Mouse (Mus musculus): ENCODE data around the gene Zbtb40. TPM values are rescaled to one million over a fixed set of nuclear protein-coding genes. Genes with fewer than 3 reads are reported as not detected.
A peak's percentile ranks its signal among the peaks of the same experiment; 100 is the strongest.

Gene Zbtb40
- total RNA-seq, 2 experiments from 2014 or later, result 5.7 to 10.3 TPM

GRCm38 (mm10) chr4:136945397-136945796 is 103.2 kb downstream of the Zbtb40 start:
- no peak for ATAC-seq (replicated peaks; ENCODE audit: low FRiP score, low TSS enrichment, poor library complexity, severe bottlenecking)

GRCm38 (mm10) chr4:136944558-136945350 is 103.8 kb downstream of the Zbtb40 start:
- ATAC-seq (replicated peaks; ENCODE audit: low FRiP score, low TSS enrichment, poor library complexity, severe bottlenecking), result no peak

GRCm38 (mm10) chr4:136943175-136943574 is 105.4 kb downstream of the Zbtb40 start:
- no peak for ATAC-seq (replicated peaks; ENCODE audit: low FRiP score, low TSS enrichment, poor library complexity, severe bottlenecking)

- no peak for ATAC-seq (replicated peaks; ENCODE audit: low FRiP score, low TSS enrichment, poor library complexity, severe bottlenecking)
Observed at GRCm38 (mm10) chr4:136942761-136943160, 105.8 kb downstream of the Zbtb40 start.

GRCm38 (mm10) chr4:136937935-136938334 is 110.7 kb downstream of the Zbtb40 start:
- no peak for ATAC-seq (replicated peaks; ENCODE audit: low FRiP score, low TSS enrichment, poor library complexity, severe bottlenecking)

GRCm38 (mm10) chr4:136937344-136937743 is 111.3 kb downstream of the Zbtb40 start:
- ATAC-seq (replicated peaks; ENCODE audit: low FRiP score, low TSS enrichment, poor library complexity, severe bottlenecking), result no peak

- no peak for ATAC-seq (replicated peaks; ENCODE audit: low FRiP score, low TSS enrichment, poor library complexity, severe bottlenecking)
Observed at GRCm38 (mm10) chr4:136934746-136935613, 113.6 kb downstream of the Zbtb40 start.

- ATAC-seq (replicated peaks; ENCODE audit: low FRiP score, low TSS enrichment, poor library complexity, severe bottlenecking), result peak; percentile 53
Observed at GRCm38 (mm10) chr4:136930474-136930873, 118.1 kb downstream of the Zbtb40 start.

Other genes starting within 250 kb of the Zbtb40 start
- not detected in 2 replicates for gene Ephb2, start 212.8 kb downstream of the Zbtb40 start, total RNA-seq (2014; fragmentation: Nextera tagmentation)
- gene Ephb2, start 212.8 kb downstream of the Zbtb40 start, total RNA-seq (2017), result 0.56 TPM in 1 of 2 replicates, not detected in the other
- not detected in 2 replicates for gene C1qb, start 162.6 kb downstream of the Zbtb40 start, total RNA-seq (2014; fragmentation: Nextera tagmentation)
- gene C1qb, start 162.6 kb downstream of the Zbtb40 start, total RNA-seq (2017), result not detected in 2 replicates
- gene C1qc, start 155.7 kb downstream of the Zbtb40 start, total RNA-seq (2014; fragmentation: Nextera tagmentation), result not detected in 2 replicates
- 3.4 TPM in 1 of 2 replicates, not detected in the other for gene C1qc, start 155.7 kb downstream of the Zbtb40 start, total RNA-seq (2017)
- gene C1qa, start 150.0 kb downstream of the Zbtb40 start, total RNA-seq (2014; fragmentation: Nextera tagmentation), result 1.5 TPM in 1 of 2 replicates, not detected in the other
- not detected in 2 replicates for gene C1qa, start 150.0 kb downstream of the Zbtb40 start, total RNA-seq (2017)
- not detected in 2 replicates for gene Epha8, start 92.0 kb downstream of the Zbtb40 start, total RNA-seq (2014; fragmentation: Nextera tagmentation)
- gene Epha8, start 92.0 kb downstream of the Zbtb40 start, total RNA-seq (2017), result not detected in 2 replicates
- gene Wnt4, start 228.7 kb upstream of the Zbtb40 start, total RNA-seq (2014; fragmentation: Nextera tagmentation), result not detected in 2 replicates
- gene Wnt4, start 228.7 kb upstream of the Zbtb40 start, total RNA-seq (2017), result not detected in 2 replicates

Data from megakaryocyte-erythroid progenitor cell, adult 5-6 weeks (primary cell).